Mouse (Mus musculus) inflammation-experienced regulatory T-cells (primary cell): ENCODE data around the gene Lsm7. TPM values are rescaled to one million over a fixed set of nuclear protein-coding genes. Genes with fewer than 3 reads are reported as not detected.

Experiments
- polyA plus RNA-seq, 2 experiments: library from polyadenylated mRNA; unstranded; fragments of 100-300 nt; shearing (Covaris generic); gene quantifications; one replicate each; pipeline ENCODE4 v1.2.1; 2017

Lsm7 gene
- polyA plus RNA-seq, result 100 to 1,000 TPM; 146 to 150 TPM

GRCm38 (mm10) chr10:80854913-80855748, at the start of gene Lsm7, which contains the start of gene Sppl2b:
Gene Lsm7 (minus strand): TSS chr10:80855209.
Gene Sppl2b (plus strand): TSS chr10:80855275.

DNA sequence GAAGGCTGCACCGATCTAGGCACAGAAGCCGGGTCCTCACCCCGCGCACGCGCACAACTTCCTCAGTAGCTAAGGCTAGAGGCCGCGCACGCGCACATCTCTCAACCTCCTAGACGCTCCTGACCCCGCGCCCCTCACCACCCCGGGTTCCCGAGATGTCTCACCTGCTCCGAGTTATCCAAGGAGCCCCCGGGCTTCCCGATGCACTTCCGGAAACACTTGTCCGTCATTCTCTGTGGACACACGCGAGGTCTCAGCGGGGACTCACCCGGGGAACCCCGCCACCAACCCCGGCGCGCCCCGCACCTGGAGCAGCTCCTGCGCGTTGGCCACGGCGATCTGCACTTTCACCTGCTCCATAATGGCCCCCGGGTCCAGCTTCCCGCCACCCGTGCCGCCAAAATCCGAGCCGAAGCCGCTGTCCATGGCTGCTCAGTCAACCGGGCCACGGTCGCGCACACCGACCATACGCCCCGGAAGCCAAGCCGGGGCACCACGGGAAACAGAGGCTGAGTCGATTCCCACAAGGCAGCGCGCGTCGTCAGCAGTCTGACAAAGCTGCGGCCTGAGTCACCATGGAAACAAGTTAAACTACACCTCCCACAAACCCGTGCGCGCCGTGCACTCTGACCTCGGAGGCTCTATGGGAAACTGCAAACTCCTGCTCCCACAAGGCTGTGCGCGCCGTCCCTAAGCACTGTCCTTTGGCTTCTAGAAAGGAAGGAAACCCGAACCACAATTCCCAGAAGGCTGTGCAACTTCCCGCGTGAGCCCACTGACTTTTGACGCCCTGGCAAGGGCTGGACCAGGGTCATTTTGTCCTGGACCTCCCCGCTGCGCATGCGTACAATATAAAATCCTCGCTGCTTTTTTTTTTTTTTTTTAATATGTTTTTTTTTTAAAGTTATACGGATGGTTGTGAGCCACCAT, 45.6 kb upstream of the Lsm7 start, which contains the start of gene Timm13:
Gene Timm13, minus strand, starts transcription at position 652 of the 930 bp plus-strand sequence.

DNA sequence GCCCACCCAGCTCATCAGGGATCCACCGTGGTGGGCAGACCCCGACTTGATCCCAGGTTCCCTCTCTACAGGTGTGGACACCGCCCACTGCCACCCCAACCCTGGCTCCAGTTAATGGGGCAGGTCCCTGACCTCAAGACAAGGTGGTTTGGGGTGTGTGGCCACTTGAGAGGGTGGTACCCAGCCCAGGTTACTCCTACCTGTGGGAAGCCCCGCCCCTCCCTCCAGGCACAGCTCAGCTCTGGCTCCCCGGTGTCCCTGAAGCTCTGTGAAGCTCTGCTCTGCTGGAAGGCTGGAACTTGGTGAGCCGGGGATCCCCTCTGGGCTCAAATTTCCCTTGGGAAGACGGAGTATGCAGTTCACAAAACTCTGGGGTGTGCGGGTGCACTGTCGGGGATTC, 16.6 kb upstream of the Lsm7 start, which contains the start of gene Tmprss9:
Gene Tmprss9, plus strand, starts transcription at position 268 of the 400 bp plus-strand sequence.

GRCm38 (mm10) chr10:80843931-80844547, 11.0 kb downstream of the Lsm7 start, which contains the start of gene Lingo3:
Gene Lingo3 (minus strand): TSS chr10:80844039.

DNA sequence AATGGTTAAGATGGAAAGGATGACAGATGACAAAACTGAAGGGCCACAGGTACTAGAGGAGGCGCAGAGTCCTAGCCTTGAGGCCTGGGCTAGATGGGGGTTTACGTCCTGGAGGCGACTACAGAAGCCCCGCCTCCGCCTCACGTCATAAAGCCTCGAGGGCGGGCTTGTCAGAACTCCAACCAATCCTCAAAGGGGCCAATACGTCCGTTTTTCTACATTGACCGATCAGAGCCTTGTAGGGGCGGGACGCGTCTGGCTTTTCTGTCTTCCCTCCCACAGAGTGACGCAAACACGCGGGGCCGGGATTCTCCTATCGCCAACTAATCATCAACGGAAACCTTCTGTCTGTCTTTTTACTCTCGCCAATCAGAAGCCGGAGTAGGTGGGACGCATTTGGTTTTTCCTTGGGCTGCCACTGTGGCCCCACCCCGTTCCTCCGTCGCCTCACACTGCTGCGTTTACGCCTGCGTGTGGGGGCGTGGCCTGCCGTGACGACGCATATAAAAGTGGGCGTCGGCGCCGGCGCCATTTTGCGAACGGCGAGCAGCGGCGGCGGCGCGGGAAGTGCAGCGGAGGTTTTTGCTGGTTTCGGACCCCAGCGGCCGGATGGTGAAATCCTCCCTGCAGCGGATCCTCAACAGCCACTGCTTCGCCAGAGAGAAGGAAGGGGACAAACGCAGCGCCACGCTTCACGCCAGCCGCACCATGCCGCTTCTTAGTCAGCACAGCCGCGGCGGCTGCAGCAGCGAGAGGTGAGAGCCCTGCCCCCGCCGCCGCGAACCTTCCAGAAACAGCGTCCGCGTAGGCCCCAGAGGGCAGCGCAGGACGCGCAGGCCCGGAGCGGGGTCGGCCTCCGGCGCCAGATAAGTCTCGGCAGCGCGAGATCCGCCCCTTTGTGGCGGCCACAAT, 28.6 kb downstream of the Lsm7 start, which contains the start of gene Oaz1:
Gene Oaz1, plus strand, starts transcription at position 506 of the 912 bp plus-strand sequence.

DNA sequence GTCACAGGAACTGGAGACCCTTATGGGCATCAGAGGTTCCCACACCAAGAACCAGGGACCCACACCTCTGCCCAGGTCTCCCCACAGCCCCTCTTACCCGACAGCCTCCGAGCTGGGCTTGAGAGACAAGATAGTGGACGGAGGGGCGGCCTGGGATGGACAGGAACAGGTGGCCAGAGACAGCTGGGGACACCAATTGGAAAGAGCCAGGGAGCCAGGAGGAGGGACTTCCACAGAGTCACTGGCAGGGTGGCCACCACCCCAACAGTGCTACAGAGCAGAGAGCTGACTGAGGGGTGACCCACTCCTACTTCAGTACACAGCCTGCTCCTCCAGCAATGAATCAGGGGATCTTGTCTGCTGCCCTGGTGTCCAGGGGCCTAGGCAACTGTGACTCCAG, 41.6 kb downstream of the Lsm7 start, which contains the start of gene Jsrp1:
Gene Jsrp1, minus strand, starts transcription at position 133 of the 400 bp plus-strand sequence.

GRCm38 (mm10) chr10:80804916-80805315, 50.1 kb downstream of the Lsm7 start, which contains the start of gene Amh:
Gene Amh (plus strand): TSS chr10:80805243.

Other genes with a start within 250 kb of the Lsm7 start
- 10 to 100 TPM in 1 of 2 experiments, 1 to 10 TPM in 1; 7.1 to 12.4 TPM for gene Gm49322, start 249.2 kb downstream of the Lsm7 start, polyA plus RNA-seq
- gene Csnk1g2, start 232.4 kb downstream of the Lsm7 start, polyA plus RNA-seq, result 100 to 1,000 TPM; 291 to 363 TPM
- gene Btbd2, start 198.1 kb downstream of the Lsm7 start, polyA plus RNA-seq, result 10 to 100 TPM; 31.9 to 36.5 TPM
- 100 to 1,000 TPM; 166 to 167 TPM for gene Mknk2, start 177.1 kb downstream of the Lsm7 start, polyA plus RNA-seq
- gene Mob3a, start 153.2 kb downstream of the Lsm7 start, polyA plus RNA-seq, result 100 to 1,000 TPM; 283 to 285 TPM
- 100 to 1,000 TPM; 131 to 176 TPM for gene Izumo4, start 153.0 kb downstream of the Lsm7 start, polyA plus RNA-seq
- gene Ap3d1, start 112.9 kb downstream of the Lsm7 start, polyA plus RNA-seq, result 10 to 100 TPM; 72.7 to 75.1 TPM
- gene Dot1l, start 100.0 kb downstream of the Lsm7 start, polyA plus RNA-seq, result 10 to 100 TPM; 14.5 to 16.0 TPM
- gene Sf3a2, start 57.0 kb downstream of the Lsm7 start, polyA plus RNA-seq, result 10 to 100 TPM; 70.1 to 83.3 TPM
- gene Plekhj1, start 56.6 kb downstream of the Lsm7 start, polyA plus RNA-seq, result 100 to 1,000 TPM; 257 to 326 TPM
- gene Amh, start 50.0 kb downstream of the Lsm7 start, polyA plus RNA-seq, result under 1 TPM in 1 of 2 experiments, not detected in 1; 0.33 TPM
- gene Jsrp1, start 41.7 kb downstream of the Lsm7 start, polyA plus RNA-seq, result 1 to 10 TPM in 1 of 2 experiments, not detected in 1; 1.4 TPM
- 1,000 to 10,000 TPM; 1,795 to 1,959 TPM for gene Oaz1, start 28.6 kb downstream of the Lsm7 start, polyA plus RNA-seq
- under 1 TPM; 0.14 to 0.66 TPM for gene Lingo3, start 11.2 kb downstream of the Lsm7 start, polyA plus RNA-seq
- 10 to 100 TPM; 30.1 to 44.5 TPM for gene Sppl2b, start 66 bp upstream of the Lsm7 start, polyA plus RNA-seq
- under 1 TPM; 0.07 to 0.61 TPM for gene Tmprss9, start 16.6 kb upstream of the Lsm7 start, polyA plus RNA-seq
- gene Timm13, start 45.8 kb upstream of the Lsm7 start, polyA plus RNA-seq, result 100 to 1,000 TPM; 183 to 221 TPM
- 10 to 100 TPM; 17.1 to 18.9 TPM for gene Lmnb2, start 63.0 kb upstream of the Lsm7 start, polyA plus RNA-seq
- 10 to 100 TPM; 36.4 to 91.4 TPM for gene Gadd45b, start 74.9 kb upstream of the Lsm7 start, polyA plus RNA-seq
- under 1 TPM in 1 of 2 experiments, not detected in 1; 0.66 TPM for gene Gng7, start 159.7 kb upstream of the Lsm7 start, polyA plus RNA-seq
- 1 to 10 TPM in 1 of 2 experiments, under 1 TPM in 1; 0.36 to 2.3 TPM for gene Diras1, start 170.5 kb upstream of the Lsm7 start, polyA plus RNA-seq
- 10 to 100 TPM; 13.2 to 17.6 TPM for gene Slc39a3, start 182.2 kb upstream of the Lsm7 start, polyA plus RNA-seq
- 100 to 1,000 TPM; 101 to 111 TPM for gene Sgta, start 205.0 kb upstream of the Lsm7 start, polyA plus RNA-seq
- gene Thop1, start 214.8 kb upstream of the Lsm7 start, polyA plus RNA-seq, result 1 to 10 TPM; 8.4 to 9.8 TPM
- gene Creb3l3, start 243.7 kb upstream of the Lsm7 start, polyA plus RNA-seq, result 1 to 10 TPM in 1 of 2 experiments, not detected in 1; 3.7 TPM